Comparison of ENCODE assay signal across 8 mouse cellular contexts in the genomic region with DNA sequence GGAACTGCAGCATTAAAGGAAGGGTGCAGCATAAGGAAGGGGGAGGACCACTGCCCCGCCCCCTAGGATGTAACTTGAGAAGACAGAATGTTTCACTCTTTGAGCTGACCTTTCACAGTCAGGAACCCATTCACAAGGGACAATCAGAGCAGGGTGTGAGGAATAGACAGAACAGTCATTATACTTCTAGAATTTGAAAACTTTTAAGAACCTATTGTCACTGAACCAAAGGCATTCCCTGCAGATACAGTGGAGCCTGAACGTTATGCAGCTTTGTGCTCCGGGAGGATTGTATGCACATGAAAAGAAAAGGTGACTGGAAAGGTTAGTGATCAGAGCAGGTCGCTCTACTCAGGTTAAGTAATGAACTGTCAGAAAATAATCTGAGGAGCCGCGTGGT.
"Had no signal": no experiment of that assay in that cellular context is flagged by ENCODE, and none has a peak within 500 bp of the region (broad histone marks: within the 10 kb centered on the region; RNA-seq: fewer than 3 reads in every experiment).

No protein-coding gene starts in this region.

- DNase-seq: kidney, postnatal 36 days; layer of hippocampus, adult 9-11 months; layer of hippocampus, postnatal 36 days; liver; liver, embryonic 13.5 days; liver, postnatal 0 days; midbrain, embryonic 14.5 days; thymus, postnatal 4 days had no signal
